Mouse (Mus musculus) gastrocnemius, postnatal 10 days (tissue): ENCODE measurements at regions not wholly inside any gene's neighbourhood (a gene's known extent, or its start where the extent isn't known, plus 50 kb on each side); places are given as distances from the start of the nearest gene placed in this dataset.
A peak's percentile ranks its signal among the peaks of the same experiment; 100 is the strongest.
"Not testable (repeated sequence)": the region's sequence is repeated elsewhere in the genome, so short reads cannot be mapped to it uniquely, and the experiment has no call there.

Experiments
- DNase-seq: peaks from one replicate; pipeline ENCODE4 v3.0.0; 2021; ENCODE audit warnings: mixed read lengths

GRCm38 (mm10) chr10:62055408-62055807, 76.5 kb upstream of the Col13a1 start:
- DNase-seq, result peak; percentile 49

- peak; percentile 63 for DNase-seq
These were observed 70.9 kb upstream of the Col13a1 start for GRCm38 (mm10) chr10:62049782-62050192.

- DNase-seq, result no peak
These were observed 65.5 kb upstream of the Col13a1 start for GRCm38 (mm10) chr10:62044408-62044807.

GRCm38 (mm10) chr10:62039915-62040314, 61.0 kb upstream of the Col13a1 start:
- DNase-seq, result peak; percentile 77

- peak; percentile 56 for DNase-seq
These were observed 59.7 kb upstream of the Col13a1 start for GRCm38 (mm10) chr10:62038656-62039055.

- DNase-seq, result no peak
These were observed 58.7 kb upstream of the Col13a1 start for GRCm38 (mm10) chr10:62037402-62038199.

- DNase-seq, result no peak
These were observed 57.9 kb upstream of the Col13a1 start for GRCm38 (mm10) chr10:62036815-62037214.

GRCm38 (mm10) chr10:62034291-62034690, 55.4 kb upstream of the Col13a1 start:
- no peak for DNase-seq

GRCm38 (mm10) chr10:62033748-62034147, 54.8 kb upstream of the Col13a1 start:
- no peak for DNase-seq

GRCm38 (mm10) chr10:62031986-62032385, 53.1 kb upstream of the Col13a1 start:
- DNase-seq, result not testable (repeated sequence)

- no peak for DNase-seq
These were observed 50.4 kb upstream of the Col13a1 start for GRCm38 (mm10) chr10:62029271-62029670.
